Mouse (Mus musculus) lung, adult 2 months (tissue): Measurements from ENCODE around the gene Wwox.

Experiments
- CTCF ChIP-seq: fragments of 200-500 bp; IDR thresholded peaks from 2 replicates; pipeline ENCODE4 v1.5.1; 2011; ENCODE audit warnings: mild to moderate bottlenecking, low read length, control low read depth; ENCODE audit not compliant: insufficient read depth
- POLR2A ChIP-seq: fragments of 200-500 bp; IDR thresholded peaks from 2 replicates; pipeline ENCODE4 v1.6.1; 2011; ENCODE audit warnings: low read depth, mild to moderate bottlenecking, control low read depth, low read length, borderline replicate concordance; ENCODE audit errors: extremely low read depth

GRCm38 (mm10) chr8:114631087-114631486 is 191.6 kb downstream of the Wwox start:
- TF ChIP-seq CTCF (no peak), POLR2A (no peak)
